Mouse (Mus musculus) left cerebral cortex, postnatal 14 days (tissue): Measurements from ENCODE around the gene Sass6. TPM values are rescaled to one million over a fixed set of nuclear protein-coding genes. Genes with fewer than 3 reads are reported as not detected.
"Not testable (repeated sequence)": the region's sequence is repeated elsewhere in the genome, so short reads cannot be mapped to it uniquely, and the experiment has no call there.

Experiments used
- DNase-seq, 2 experiments: peaks; one replicate each; pipeline ENCODE4 v3.0.0; 2021 to 2022; ENCODE audit warnings: low spot score in 2 of 2, mixed read lengths in 1 of 2
- intact Hi-C: fragments of 180-260 bp; cut with DNase I; formaldehyde crosslinking; loops from one replicate; pipeline ENCODE4 v1.15.1; 2025
- total RNA-seq, 2 experiments: library from RNA; stranded (reverse); gene quantifications; 2 replicates each; pipeline ENCODE4 v1.2.3; 2021

Gene Sass6
- total RNA-seq, 2 experiments from 2014 or later = 5.2 to 7.8 TPM

GRCm38 (mm10) chr3:116620636-116621370 lies 26.0 kb downstream of the Sass6 start:
- intact Hi-C loops = no loop called here

GRCm38 (mm10) chr3:116622641-116623040 lies 27.9 kb downstream of the Sass6 start:
- DNase-seq = no peak
- intact Hi-C loops = no loop called here

More at GRCm38 (mm10) chr3:116620636-116621370, 26.0 kb downstream of the Sass6 start:
- DNase-seq = no peak

- DNase-seq = no peak
- intact Hi-C loops = no loop called here
Measured at GRCm38 (mm10) chr3:116631459-116631858, 36.7 kb downstream of the Sass6 start.

- intact Hi-C loops = no loop called here
- DNase-seq = no peak
Measured at GRCm38 (mm10) chr3:116632971-116633370, 38.2 kb downstream of the Sass6 start.

GRCm38 (mm10) chr3:116634091-116634490 lies 39.3 kb downstream of the Sass6 start:
- no peak for DNase-seq
- intact Hi-C loops = no loop called here

GRCm38 (mm10) chr3:116634853-116635252 lies 40.1 kb downstream of the Sass6 start:
- intact Hi-C loops = no loop called here
- DNase-seq = no peak

GRCm38 (mm10) chr3:116635799-116636198 lies 41.0 kb downstream of the Sass6 start:
- DNase-seq = no peak
- intact Hi-C loops = no loop called here

GRCm38 (mm10) chr3:116637693-116638476 lies 43.1 kb downstream of the Sass6 start:
- DNase-seq = no peak
- intact Hi-C loops = no loop called here

- no peak for DNase-seq
- intact Hi-C loops = no loop called here
Measured at GRCm38 (mm10) chr3:116638572-116638971, 43.8 kb downstream of the Sass6 start.

- no peak for DNase-seq
- intact Hi-C loops = no loop called here
Measured at GRCm38 (mm10) chr3:116640024-116640423, 45.2 kb downstream of the Sass6 start.

GRCm38 (mm10) chr3:116641811-116642371 lies 47.1 kb downstream of the Sass6 start:
- intact Hi-C loops = no loop called here
- no peak for DNase-seq

- no peak for DNase-seq
- intact Hi-C loops = no loop called here
Measured at GRCm38 (mm10) chr3:116642373-116642772, 47.6 kb downstream of the Sass6 start.

- DNase-seq = no peak
- intact Hi-C loops = no loop called here
Measured at GRCm38 (mm10) chr3:116646387-116646786, 51.6 kb downstream of the Sass6 start.

GRCm38 (mm10) chr3:116648805-116649204 lies 54.0 kb downstream of the Sass6 start:
- no peak for DNase-seq
- intact Hi-C loops = no loop called here

GRCm38 (mm10) chr3:116650698-116651097 lies 55.9 kb downstream of the Sass6 start:
- intact Hi-C loops = no loop called here
- DNase-seq = no peak

GRCm38 (mm10) chr3:116652033-116652446 lies 57.3 kb downstream of the Sass6 start:
- intact Hi-C loops = no loop called here
- DNase-seq = no peak

GRCm38 (mm10) chr3:116653278-116653945 lies 58.6 kb downstream of the Sass6 start:
- DNase-seq = no peak
- intact Hi-C loops = no loop called here

GRCm38 (mm10) chr3:116654051-116654450 lies 59.3 kb downstream of the Sass6 start:
- DNase-seq, intact Hi-C loops: not testable (repeated sequence)

- no peak for DNase-seq
- intact Hi-C loops = no loop called here
Measured at GRCm38 (mm10) chr3:116656184-116656965, 61.6 kb downstream of the Sass6 start.
